Mouse (Mus musculus) ovary, postnatal 14 days (tissue): ENCODE measurements around the gene Rbbp4.

ENCODE experiments used
- DNase-seq: peaks from one replicate; pipeline ENCODE4 v3.0.0; 2022; ENCODE audit warnings: low spot score

Rbbp4 gene

GRCm38 (mm10) chr4:129292831-129293230 is 42.3 kb downstream of the Rbbp4 start:
- no peak for DNase-seq

GRCm38 (mm10) chr4:129289671-129290070 is 45.5 kb downstream of the Rbbp4 start:
- DNase-seq: no peak

GRCm38 (mm10) chr4:129288067-129288466 is 47.1 kb downstream of the Rbbp4 start:
- no peak for DNase-seq

- peak; percentile 31 for DNase-seq
These were observed 47.6 kb downstream of the Rbbp4 start, which contains the start of gene Sync for GRCm38 (mm10) chr4:129287472-129287981. Gene Sync (plus strand): TSS chr4:129287617.

- DNase-seq: no peak
These were observed 48.3 kb downstream of the Rbbp4 start for GRCm38 (mm10) chr4:129286683-129287471.

- no peak for DNase-seq
These were observed 49.0 kb downstream of the Rbbp4 start for GRCm38 (mm10) chr4:129286001-129286682.

- no peak for DNase-seq
These were observed 50.5 kb downstream of the Rbbp4 start for GRCm38 (mm10) chr4:129284685-129285084.

- no peak for DNase-seq
These were observed 51.9 kb downstream of the Rbbp4 start for GRCm38 (mm10) chr4:129283226-129283625.

GRCm38 (mm10) chr4:129282786-129283185 is 52.4 kb downstream of the Rbbp4 start:
- DNase-seq: no peak

GRCm38 (mm10) chr4:129276453-129276865 is 58.7 kb downstream of the Rbbp4 start:
- peak; percentile 98 for DNase-seq

- DNase-seq: no peak
These were observed 62.5 kb downstream of the Rbbp4 start for GRCm38 (mm10) chr4:129272756-129273046.

GRCm38 (mm10) chr4:129271991-129272755 is 63.0 kb downstream of the Rbbp4 start:
- DNase-seq: no peak

GRCm38 (mm10) chr4:129268698-129269097 is 66.5 kb downstream of the Rbbp4 start:
- DNase-seq: no peak

- DNase-seq: no peak
These were observed 68.3 kb downstream of the Rbbp4 start for GRCm38 (mm10) chr4:129266821-129267220.

- no peak for DNase-seq
These were observed 69.0 kb downstream of the Rbbp4 start for GRCm38 (mm10) chr4:129266191-129266590.

GRCm38 (mm10) chr4:129263225-129264021 is 71.7 kb downstream of the Rbbp4 start:
- DNase-seq: no peak

- DNase-seq: no peak
These were observed 74.0 kb downstream of the Rbbp4 start, which contains the start of gene C77080 for GRCm38 (mm10) chr4:129261196-129261595. Gene C77080 (minus strand): TSS chr4:129261404.

- no peak for DNase-seq
These were observed 74.5 kb downstream of the Rbbp4 start for GRCm38 (mm10) chr4:129260678-129261077.

- DNase-seq: no peak
These were observed 76.1 kb downstream of the Rbbp4 start for GRCm38 (mm10) chr4:129259101-129259500.
